Mouse (Mus musculus): Measurements from ENCODE around the gene Mtx1. TPM values are rescaled to one million over a fixed set of nuclear protein-coding genes. Genes with fewer than 3 reads are reported as not detected.
"Not testable (repeated sequence)": the region's sequence is repeated elsewhere in the genome, so short reads cannot be mapped to it uniquely, and the experiment has no call there.

Gene Mtx1
- total RNA-seq, 2 experiments from 2014 or later, result 60.3 to 61.5 TPM

DNA sequence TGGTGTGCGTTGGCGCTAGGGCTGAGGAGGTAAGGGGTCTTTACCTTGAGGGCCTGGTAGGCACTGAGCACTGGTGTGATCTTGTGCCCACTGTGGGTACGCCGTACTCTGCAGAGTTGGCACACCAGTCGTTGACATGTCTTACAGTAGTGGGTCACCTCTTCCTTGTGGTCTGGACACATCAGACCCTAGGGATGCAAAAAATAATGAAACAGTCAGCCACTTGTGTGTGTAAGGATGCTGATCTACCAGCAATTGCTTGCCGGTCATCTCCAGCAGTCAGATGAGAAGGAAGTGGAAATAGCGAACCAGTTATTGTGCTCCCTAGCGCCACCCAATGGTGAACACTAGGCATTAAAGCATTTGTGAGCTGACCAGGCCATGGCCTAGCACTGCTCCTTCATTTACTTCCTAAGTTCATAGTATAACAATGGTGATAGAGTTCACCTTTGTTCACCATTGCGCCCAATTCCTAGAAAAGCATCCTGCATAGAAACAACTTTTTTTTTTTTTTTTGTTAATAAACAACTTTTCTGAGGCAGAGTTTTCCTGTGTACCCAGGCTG, 15.5 kb upstream of the Mtx1 start:
- peak; percentile 60 to 68 for DNase-seq

DNA sequence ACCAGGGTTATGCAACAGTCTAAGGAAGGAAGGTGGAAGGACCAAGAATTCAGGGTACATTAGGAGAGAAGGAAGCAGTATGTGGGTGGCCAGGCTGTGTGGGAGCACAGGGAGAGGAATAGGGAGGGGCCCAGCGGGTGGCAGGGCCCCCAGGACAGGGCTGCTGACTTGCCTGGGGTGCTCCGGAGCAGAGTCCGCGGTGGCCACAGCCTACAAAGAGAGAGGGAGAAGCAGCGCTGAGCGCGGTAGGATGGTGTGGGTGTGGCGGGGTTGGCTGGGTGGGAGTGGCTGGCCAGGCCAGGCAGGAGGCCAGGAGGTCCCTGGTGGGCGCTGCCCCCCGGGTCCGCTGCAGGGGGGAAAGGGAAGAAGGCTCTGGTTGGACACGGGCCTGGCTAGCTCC, 11.6 kb upstream of the Mtx1 start:
- DNase-seq, result no peak

DNA sequence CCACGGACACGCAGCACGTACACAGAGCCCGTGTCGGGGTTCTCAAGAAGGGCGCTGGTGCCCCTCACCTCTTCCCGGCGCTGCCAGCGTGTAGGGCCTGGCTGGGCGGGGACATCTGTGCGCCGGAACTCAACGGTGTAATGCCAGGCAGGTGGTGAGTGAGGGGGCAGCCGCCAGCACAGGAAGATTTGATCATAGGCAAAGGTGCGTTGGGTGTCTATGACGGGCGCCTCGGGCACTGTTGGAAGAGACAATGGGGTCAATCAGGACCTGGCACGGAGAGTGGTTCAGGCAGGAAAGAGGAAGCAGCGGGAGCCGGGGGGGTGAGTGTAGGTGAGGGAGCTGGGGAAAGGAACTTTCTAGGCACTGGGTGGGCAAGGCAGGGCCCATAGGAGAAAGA, 10.8 kb upstream of the Mtx1 start:
- no peak for DNase-seq

DNA sequence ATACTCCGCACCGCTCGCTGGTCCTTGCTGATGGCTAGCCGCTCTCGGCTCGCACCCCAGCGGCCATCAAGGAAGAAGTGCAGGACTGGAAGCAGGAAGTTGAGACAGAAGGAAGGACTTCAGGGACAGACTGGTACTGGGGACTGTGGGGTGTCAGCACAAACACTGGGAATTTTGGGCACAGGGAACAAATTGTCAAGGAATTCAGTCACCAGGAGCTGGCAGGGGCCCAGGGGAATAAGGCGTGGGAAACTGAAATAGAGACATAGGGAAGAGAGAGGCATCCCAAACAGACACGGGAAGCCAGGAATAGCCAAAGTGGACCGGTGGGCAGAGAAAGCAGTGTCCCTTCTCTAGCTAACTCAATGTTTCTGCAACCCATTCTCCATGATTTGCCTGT, 9.6 kb upstream of the Mtx1 start:
- no peak for DNase-seq

DNA sequence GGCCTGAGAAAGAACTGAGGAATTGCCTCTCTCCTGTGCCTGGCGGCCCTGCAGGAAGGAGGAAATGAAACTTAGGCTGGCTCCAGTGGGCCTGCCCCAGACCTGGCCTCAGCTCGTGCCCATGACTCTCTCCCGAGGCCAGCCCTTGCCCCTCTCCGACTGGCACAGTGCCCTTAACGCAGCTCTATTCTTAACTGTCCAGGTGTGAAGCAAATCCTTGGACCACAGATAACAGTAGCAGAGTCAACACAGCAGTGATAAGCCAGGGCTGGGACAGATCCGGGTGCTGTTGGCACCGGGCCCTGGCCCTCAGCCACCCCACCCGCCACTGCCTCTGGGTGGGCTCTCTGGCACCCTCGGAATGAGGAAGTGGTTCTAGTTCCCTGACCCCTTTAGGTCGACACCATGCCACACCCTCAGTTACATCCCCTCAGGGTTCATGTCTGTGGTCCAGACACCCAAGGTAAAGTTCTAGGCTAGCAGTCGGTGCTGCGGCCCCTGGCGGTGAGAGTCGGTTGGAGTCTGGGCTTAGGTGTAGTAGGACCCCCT, 6.7 kb upstream of the Mtx1 start:
- peak; percentile 39 to 46 for DNase-seq

DNA sequence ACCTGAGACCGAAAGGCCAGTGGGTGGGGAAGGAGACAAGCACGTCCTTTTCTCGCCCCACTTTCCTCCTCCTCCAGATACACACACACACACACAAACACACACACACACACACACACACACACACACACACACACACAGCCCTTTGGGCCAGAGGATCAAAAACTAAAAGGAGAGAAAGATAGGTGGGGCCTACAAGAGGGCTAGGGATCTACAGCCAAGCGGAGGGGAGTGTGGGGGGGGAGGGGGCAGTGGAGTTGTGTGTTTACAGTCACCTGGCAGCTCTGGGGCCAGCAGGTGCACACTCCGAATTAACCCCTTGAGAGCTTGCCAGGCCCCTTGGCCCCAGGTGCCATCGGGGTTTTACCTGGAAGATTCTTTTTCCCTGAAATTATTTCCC, 5.7 kb upstream of the Mtx1 start:
- no peak for DNase-seq

DNA sequence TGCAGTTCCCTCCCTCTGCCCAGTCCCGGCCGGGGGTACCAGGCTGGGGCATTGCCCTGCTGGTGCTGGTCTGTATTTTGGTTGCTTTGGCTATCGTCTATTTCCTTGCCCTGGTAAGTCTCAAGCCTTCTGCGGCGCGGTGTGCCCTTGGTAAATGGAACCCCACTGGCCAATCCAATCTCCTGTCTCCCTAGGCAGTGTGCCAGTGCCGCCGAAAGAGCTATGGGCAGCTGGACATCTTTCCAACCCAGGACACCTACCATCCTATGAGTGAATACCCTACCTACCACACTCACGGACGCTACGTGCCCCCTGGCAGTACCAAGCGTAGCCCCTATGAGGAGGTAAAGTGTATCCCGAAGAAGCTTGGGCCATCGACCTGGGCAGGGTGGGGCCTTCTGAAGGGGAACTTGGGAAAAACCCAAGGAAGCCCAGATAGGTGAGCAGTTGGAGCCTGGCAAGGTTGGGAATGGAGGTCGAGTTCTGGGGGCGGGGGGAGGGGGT, 4.9 kb upstream of the Mtx1 start:
- DNase-seq, result no peak

DNA sequence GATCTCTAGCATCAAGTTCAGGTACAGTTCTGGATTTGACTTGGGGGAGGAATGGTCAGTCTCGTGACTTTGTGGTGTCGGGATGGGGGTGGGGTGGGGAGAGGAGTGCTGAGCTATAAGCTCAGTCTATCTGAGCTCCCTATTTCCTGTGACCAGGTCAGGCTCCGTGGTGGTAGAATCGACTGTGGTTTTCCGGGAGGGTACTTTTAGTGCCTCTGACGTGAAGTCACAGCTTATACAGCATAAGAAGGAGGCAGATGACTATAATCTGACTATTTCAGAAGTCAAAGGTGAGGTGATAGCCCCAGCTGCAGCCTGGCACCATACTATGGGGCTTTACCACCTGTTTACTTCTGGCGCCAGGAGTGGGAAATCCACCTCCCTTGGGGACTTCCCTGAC, 4.5 kb upstream of the Mtx1 start:
- no peak for DNase-seq

DNA sequence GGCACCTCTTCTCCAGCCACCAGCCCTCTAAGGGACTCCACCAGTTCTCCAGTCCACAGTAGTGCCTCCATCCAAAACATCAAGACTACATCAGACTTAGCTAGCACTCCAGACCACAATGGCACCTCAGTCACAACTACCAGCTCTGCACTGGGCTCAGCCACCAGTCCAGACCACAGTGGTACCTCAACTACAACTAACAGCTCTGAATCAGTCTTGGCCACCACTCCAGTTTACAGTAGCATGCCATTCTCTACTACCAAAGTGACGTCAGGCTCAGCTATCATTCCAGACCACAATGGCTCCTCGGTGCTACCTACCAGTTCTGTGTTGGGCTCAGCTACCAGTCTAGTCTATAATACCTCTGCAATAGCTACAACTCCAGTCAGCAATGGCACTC, 3.7 kb upstream of the Mtx1 start:
- DNase-seq, result no peak

DNA sequence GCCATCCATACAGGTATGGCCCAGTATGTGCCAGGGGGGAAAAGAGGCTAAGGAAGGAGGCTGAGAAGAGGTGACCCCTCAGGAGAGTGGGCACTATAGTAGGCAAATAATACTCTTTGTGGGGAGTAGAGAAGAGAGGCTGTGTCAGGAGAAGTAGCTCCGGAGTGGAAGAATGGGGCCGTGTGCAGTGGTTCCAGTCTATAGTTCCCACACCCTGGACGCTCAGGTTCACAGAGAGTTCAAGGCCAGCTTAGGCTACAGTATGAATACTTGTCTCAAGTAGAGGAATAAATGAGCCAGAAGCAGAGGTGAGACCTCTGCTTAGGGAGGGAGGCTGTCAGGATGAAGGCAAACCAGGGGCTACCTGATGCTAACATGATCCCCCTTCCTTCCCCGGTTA, 2.4 kb upstream of the Mtx1 start:
- no peak for DNase-seq

DNA sequence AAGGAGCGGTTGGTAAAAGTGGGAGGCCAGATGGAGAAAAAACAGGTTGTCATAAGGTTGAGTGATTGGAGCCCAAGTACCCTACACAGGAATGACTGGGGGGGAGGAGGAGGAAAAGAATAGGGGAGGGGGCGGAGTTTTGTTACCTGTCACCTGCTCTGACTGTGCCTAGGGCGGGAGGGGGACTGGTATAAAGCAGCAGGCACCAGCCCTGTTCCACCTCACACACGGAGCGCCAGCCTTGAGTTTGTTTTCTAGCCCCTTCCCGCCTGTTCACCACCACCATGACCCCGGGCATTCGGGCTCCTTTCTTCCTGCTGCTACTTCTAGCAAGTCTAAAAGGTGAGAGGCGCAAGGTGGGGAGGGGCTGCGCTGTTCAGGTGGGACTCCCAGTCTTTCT, 1.9 kb upstream of the Mtx1 start, which contains the start of gene Muc1:
TSS of gene Muc1 (plus strand) at position 222 of the 400 bp plus-strand sequence.
- no peak for DNase-seq

DNA sequence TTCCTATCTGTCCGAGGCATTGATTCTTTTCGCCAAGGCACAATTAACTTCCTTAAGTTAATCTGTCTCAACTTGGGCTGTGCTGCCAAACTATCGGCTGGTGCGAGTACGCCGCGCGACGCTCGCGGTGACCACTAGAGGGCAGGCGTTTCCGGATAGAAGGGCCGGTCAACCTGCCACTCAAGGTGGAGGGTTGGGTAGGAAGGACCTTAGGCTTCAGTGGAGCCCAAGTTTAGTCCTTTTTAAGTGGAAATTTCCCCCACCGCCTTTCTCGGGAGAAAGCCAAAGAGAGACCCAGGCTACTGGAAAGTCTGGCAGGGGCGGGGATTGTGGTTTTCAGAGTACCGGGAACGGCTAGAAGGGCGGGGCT, 1.3 kb upstream of the Mtx1 start:
- DNase-seq, result peak; percentile 89 to 95

DNA sequence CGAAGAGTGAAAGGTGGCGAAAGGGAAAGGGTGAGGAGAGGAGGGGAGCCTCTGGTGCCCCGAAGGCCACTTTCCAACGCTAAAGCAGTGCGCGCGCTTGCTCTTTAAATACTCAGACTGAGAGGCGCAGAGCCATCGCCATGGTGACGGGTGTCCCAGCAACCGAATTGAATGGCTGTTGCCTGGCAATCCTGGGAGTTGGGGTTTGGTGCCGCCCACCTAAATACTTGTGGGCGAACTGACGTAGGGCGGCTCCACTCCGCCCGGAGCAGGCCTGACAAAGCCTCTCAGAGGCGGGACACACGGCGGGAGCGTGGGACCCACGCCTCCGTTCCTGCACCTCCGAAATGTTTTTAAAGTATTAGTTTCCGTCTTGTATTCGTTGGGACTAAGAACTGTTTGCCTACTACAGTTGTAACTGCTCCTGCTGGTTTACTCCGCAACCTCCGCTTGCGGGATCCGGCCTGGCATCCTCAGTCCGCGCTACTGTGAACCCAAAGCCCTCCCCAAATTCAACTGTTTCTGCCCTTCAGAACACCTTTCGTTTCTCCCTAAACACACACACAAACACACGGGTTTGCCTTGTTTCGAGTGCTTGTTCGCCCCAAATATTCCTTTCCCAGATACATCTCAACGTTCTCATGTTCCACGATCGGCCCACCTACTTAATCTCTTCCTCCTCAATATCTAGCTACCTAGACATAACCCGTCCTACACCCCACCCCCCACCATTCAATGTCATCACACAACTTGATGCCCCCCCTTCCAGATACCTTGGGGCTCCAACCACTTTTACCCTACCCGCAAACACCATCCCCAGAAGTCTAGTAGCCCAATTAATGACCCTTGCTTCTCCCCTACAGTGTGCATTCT, 655 bp upstream of the Mtx1 start:
- peak; percentile 85 to 88 for DNase-seq

DNA sequence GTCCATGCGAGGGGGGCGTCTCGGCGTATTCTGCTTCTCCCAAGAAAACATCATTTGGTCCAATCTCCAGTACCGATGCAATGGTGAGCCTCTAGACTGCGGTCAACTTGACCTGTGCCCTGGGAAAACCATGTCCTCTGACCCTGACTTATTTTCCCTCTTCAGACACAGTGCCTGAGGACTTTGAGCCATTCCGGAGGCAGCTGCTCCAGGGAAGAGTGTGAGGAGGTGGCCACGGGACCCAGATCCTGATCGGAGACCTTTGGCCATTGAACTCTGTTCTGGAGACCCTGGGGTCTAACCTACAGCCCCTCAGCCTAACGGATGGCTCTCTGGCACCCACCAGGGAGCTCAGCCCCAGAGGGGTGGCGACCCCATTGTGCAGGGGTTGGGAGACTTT, 527 bp downstream of the Mtx1 start:
- no peak for DNase-seq

DNA sequence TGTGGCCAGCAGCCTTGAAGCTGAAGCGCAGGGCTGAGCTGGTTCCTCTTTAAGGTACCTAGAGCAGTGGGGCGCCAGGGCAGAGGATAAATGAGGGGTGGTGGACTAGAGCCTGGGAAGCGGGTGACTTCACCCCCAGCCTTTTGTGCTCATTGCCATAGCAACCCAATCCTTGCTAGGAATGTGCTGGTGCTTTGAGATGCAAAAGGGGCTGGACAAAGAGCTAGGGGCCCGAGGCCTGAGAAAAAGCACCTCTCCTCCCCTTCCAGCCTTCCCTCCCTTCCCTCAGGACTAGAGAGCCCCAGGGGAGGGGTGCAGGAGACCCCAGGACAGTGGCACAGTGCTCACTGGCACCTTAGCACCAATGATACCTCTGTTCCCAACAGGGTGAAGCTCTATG, 970 bp downstream of the Mtx1 start:
- no peak for DNase-seq

DNA sequence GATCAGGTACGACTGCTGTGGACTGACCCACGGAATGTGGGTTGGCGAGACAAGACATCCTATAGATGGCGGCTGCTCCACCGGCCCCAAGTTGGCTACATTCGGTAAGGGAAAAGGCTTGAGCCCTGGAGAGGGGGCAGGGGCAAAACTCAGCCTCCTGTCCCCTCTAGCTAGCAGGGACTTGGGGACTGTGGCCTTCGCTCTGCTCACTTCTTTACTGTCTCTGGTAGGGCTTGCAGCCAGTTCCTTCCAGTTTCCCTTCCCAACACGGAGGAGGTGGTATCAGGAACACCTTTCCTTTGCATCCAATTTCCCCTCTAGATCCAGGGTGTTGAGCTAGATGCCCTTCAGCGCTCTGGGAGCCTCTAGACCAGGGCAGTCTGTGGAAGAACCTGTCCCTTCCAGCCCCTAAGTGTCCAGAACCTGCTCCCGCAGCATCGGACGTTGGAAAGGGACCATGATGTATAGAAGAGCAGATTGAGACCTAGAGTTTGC, 1.5 kb downstream of the Mtx1 start:
- no peak for DNase-seq

DNA sequence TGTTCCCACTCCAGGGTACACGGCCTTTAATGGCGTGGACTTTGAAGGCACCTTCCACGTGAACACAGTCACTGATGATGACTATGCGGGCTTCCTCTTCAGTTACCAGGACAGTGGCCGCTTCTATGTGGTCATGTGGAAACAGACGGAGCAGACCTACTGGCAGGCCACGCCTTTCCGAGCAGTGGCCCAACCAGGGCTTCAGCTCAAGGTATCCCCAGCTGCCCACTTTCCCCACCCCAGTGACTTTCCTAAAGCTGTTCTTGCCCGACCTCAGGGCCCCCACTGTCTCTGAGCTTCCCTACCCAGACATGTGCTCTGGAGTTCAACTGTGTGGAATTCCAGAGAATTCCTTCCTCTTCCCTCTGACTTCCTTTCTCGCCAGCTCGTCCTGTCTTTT, 2.1 kb downstream of the Mtx1 start:
- no peak for DNase-seq

DNA sequence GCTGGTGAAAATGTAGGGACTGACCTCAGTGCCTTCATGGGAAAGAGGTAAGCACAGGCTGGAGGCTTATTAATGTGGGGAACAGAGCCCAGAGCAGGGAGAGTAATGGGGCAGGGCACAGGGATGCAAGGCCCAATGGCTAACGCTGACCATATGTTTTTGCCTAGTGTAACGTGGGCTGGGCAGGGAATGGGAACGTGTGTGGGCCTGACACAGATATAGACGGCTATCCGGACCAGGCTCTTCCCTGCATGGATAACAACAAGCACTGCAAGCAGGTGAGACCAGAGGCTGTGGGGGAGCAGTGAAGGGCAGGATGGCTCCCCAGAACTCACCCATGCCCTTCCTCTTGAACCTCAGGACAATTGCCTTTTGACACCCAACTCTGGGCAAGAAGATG, 5.7 kb downstream of the Mtx1 start:
- DNase-seq, result no peak

DNA sequence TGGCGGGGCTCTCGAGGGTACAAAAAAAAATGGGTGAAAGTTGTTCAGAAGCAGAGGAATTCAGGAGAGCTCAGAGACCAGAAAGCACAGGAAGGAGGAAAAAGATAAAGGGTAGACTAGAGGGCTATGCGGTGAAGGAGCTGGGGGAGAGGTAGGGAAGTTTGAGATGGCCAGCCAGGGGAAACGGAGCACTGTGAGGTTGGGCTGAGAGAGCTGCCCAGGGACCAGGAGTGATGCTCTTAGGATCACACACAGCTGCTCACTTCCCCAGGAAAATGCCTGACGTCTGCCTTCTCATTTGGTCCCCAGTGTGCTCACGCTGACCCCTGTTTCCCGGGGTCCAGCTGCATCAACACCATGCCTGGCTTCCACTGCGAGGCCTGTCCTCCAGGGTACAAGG, 7.3 kb downstream of the Mtx1 start:
- DNase-seq, result no peak

DNA sequence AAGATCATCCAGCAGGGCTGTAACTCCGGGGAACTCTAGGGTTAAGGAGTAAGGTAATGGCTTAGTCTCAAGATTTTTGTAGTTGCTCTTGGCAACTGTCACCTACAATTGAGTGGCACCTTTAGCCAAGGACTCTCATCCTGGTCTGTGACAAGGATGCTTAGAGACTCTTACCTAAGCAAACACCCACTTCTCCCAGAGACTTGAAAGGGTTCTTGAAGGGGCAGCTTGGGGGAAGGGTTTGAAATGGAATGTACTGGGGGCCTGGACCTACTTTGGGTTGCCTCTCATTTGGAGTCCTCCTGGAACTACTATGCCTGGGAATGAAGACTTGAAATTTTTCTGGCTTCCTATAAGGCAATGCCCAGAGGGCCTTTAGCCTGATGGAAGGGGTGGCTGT, 8.6 kb downstream of the Mtx1 start:
- no peak for DNase-seq

DNA sequence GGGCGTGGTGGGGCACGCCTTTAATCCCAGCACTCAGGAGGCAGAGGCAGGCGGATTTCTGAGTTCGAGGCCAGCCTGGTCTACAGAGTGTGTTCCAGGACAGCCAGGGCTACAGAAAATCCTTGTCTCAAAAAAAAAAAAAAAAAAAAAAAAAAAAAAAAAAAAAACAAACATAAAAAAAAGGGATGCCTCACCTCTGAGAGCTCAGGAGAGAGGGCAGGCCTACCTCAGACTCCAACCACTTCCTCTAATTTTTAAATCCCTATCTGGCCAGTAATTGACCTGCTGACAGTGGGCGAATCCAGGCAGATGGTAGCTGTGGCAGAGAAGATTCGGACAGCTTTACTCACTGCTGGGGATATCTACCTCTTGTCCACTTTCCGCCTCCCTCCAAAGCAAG, 10.5 kb downstream of the Mtx1 start:
- not testable (repeated sequence) for DNase-seq

DNA sequence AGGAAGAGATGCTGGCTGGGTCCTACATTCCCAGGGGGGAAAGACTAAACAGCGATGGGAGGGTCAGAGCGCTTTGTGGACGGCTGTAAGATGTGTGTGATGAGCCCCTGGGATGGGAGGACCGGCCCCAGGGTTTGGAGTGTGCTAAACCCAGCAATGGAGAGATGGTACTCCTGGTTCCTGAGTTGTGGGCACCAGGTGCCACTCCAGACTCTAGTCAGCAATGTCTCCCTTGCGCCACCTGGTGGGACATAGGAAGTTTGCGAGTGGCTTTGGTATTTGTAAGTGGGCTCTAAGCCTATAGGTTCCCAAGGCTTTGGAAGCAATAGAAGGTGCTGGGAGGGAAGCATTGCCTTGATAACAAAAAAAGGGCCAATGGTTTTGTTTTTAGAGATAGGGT, 11.0 kb downstream of the Mtx1 start:
- DNase-seq, result peak; percentile 80 to 91

DNA sequence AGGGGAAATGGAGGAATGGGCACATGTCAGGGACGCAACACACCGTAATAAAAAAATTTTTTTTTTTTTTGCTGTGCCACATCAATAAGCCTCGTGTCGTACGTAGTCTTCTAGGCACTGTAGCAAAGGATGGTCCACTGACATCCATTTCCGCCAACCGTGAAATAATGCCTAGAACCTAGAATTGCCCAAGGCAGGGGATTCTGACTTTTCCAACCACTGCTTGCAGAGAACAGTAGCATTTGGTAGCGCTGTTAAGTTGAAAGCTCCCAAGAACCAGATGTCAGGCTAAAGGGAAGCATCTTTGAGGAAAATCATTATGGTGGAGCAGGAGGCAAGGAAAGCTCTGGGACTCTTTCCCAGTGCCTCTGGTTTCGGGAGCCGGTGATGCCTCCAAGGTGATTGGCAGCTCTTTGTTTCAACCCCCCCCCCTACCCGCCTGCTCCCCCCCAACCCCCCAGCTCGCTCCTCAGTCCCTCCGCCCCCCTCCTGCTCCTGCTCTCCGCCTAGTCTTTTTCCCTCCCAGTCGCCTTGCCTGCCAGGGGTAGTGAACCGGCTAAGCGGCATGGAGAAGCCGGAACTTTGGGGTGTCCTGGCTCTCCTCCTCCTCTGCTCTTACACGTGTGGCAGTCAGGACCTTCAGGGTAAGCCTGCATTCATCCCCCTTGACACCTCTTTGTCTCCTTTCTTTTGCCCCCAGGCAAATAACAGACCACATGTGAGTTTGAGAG, 12.0 kb downstream of the Mtx1 start, which contains the start of gene Thbs3:
TSS of gene Thbs3 (plus strand) at position 500 of the 731 bp plus-strand sequence.
- peak; percentile 49 to 58 for DNase-seq

Data from heart, adult 18-20 months (tissue).